Mouse (Mus musculus): ENCODE measurements around the gene Sirt4. TPM values are rescaled to one million over a fixed set of nuclear protein-coding genes. Genes with fewer than 3 reads are reported as not detected.

The Sirt4 gene
- total and polyA plus RNA-seq, 2 experiments from 2014 or later: 15.4 to 29.0 TPM

GRCm38 (mm10) chr5:115493441-115493840 lies 8.9 kb upstream of the Sirt4 start:
- WGBS: 29% methylated on average over 5 of the region's 5 CpGs
- Histone ChIP-seq H3K4me1 (ENCODE audit: control insufficient read depth, insufficient read depth) (peaks cover 8% of the 10 kb centered on the region), H3K4me2 (ENCODE audit: low read depth, low read length) (no peak overlapping the region), H3K36me3 (replicated peaks; ENCODE audit: control insufficient read depth, insufficient read depth, low read length) (no peaks in the 10 kb centered on the region), H3K27me3 (ENCODE audit: control insufficient read depth, insufficient read depth, low read length) (no peaks in the 10 kb centered on the region), H3K27ac (ENCODE audit: low read depth) (peak overlapping the region; percentile 79), H3K9ac (replicated peaks; ENCODE audit: low read depth, low read length) (no peak overlapping the region; the same call in 1 of the 2 replicates), H3K4me3 (ENCODE audit: low read depth, low read length) (no peak overlapping the region), H3K9me3 (replicated peaks; ENCODE audit: control insufficient read depth, low read length) (no peaks in the 10 kb centered on the region)
- ATAC-seq (ENCODE audit: insufficient read depth, low read depth) (no peak), DNase-seq (ENCODE audit: low spot score) (peak; percentile 40)
- TF ChIP-seq EP300 (IDR thresholded peaks at IDR 0.05; ENCODE audit: low read depth) (no peak), CTCF (IDR thresholded peaks at IDR 0.05; ENCODE audit: low read depth) (no peak)

DNA sequence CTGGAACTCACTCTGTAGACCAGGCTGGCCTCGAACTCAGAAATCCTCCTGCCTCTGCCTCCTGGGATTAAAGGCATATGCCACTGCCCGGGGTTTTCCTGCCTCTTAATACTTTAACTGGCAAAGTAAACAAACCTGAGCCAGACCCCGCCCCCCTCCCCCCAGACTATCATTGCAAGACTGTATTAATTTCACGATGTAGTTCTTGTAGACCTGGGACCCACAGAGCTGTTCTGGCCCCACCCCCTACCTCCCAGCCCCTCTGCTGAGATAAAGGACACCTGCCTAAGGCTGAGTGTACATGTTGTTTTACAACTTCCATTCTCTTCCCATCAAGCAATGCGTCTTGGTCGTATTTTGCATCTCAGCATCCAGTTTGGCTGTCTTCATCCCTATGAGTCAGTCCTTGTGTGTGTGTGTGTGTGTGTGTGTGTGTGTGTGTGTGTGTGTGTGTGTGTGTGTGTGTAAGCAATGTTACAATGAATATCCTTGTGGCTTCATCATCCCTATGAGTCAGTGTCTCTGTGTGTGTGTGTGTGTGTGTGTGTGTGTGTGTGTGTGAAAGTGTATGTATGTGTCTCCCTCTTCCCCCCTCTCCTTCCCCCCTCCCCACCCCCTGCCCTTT lies 8.3 kb upstream of the Sirt4 start:
- no peaks in the 10 kb centered on the region for H3K9me3 ChIP-seq (replicated peaks; ENCODE audit: control insufficient read depth, low read length)
- H3K27me3 ChIP-seq (ENCODE audit: control insufficient read depth, insufficient read depth, low read length): no peaks in the 10 kb centered on the region
- H3K36me3 ChIP-seq (replicated peaks; ENCODE audit: control insufficient read depth, insufficient read depth, low read length): no peaks in the 10 kb centered on the region
- no peak overlapping the region for H3K4me2 ChIP-seq (ENCODE audit: low read depth, low read length)
- 64% methylated on average over 6 of the region's 6 CpGs for WGBS
- no peak for DNase-seq (ENCODE audit: low spot score)
- peak overlapping the region; percentile 79 for H3K27ac ChIP-seq (ENCODE audit: low read depth)
- no peak overlapping the region for H3K9ac ChIP-seq (replicated peaks; ENCODE audit: low read depth, low read length)
- TF ChIP-seq EP300 (IDR thresholded peaks at IDR 0.05; ENCODE audit: low read depth) (no peak), CTCF (IDR thresholded peaks at IDR 0.05; ENCODE audit: low read depth) (no peak)
- H3K4me1 ChIP-seq (ENCODE audit: control insufficient read depth, insufficient read depth): peaks cover 8% of the 10 kb centered on the region
- no peak for ATAC-seq (ENCODE audit: insufficient read depth, low read depth)
- H3K4me3 ChIP-seq (ENCODE audit: low read depth, low read length): no peak overlapping the region

DNA sequence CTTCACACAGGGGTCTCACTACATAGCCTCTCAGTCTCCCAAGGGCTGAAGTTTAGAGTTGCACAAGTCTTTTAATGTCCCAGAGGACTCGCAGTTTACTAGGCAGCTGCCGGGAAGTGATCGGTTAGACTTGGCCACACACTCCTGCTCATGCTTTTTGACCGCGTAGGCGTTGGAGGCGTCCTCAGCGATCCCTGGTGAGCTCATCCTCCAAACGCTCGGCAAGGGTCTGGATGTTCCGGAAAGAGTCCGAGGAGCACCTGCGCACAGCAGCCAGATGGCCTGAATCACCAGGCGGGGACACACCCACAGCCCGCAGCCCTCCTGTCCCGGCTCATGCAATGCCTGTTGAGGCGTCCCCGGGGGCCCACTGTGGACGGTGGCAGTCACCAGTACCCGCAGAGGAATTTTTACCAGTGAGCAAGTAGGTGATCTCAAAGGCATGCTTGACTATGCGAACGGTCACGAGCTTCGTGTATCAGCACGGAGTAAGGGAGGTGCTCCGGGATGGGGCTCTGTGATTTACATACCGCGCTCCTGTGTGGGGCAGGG lies 7.3 kb upstream of the Sirt4 start:
- peak overlapping the region; percentile 37; the same call in 1 of the 2 replicates for H3K9ac ChIP-seq (replicated peaks; ENCODE audit: low read depth, low read length)
- H3K4me3 ChIP-seq (ENCODE audit: low read depth, low read length): peak overlapping the region; percentile 25
- H3K9me3 ChIP-seq (replicated peaks; ENCODE audit: control insufficient read depth, low read length): no peaks in the 10 kb centered on the region
- H3K36me3 ChIP-seq (replicated peaks; ENCODE audit: control insufficient read depth, insufficient read depth, low read length): no peaks in the 10 kb centered on the region
- H3K4me1 ChIP-seq (ENCODE audit: control insufficient read depth, insufficient read depth): peaks cover 8% of the 10 kb centered on the region
- H3K27ac ChIP-seq (ENCODE audit: low read depth): peak overlapping the region; percentile 73
- WGBS: 4% methylated on average over 28 of the region's 28 CpGs
- ATAC-seq (ENCODE audit: insufficient read depth, low read depth) (peak; percentile 16), DNase-seq (ENCODE audit: low spot score) (peak; percentile 90)
- H3K27me3 ChIP-seq (ENCODE audit: control insufficient read depth, insufficient read depth, low read length): no peaks in the 10 kb centered on the region
- peak overlapping the region; percentile 64 for H3K4me2 ChIP-seq (ENCODE audit: low read depth, low read length)
- TF ChIP-seq CTCF (IDR thresholded peaks at IDR 0.05; ENCODE audit: low read depth) (no peak), EP300 (IDR thresholded peaks at IDR 0.05; ENCODE audit: low read depth) (no peak)

DNA sequence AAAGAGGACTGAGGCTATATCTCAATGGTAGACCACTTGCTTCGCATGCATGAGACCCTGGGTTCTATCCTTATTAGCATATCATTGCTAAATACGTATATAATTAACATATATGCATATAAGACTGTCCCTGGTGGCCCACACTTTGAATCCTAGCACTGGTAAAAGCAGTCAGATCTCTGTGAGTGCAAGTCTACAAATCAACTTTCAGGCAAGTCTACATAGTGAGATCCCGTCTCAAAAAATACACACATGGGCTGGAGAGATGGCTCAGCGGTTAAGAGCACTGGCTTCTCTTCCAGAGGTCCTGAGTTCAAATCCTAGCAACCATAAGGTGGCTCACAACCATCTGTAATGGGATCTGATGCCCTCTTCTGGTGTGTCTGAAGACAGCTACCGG lies 6.6 kb upstream of the Sirt4 start:
- DNase-seq (ENCODE audit: low spot score): no peak
- H3K27ac ChIP-seq (ENCODE audit: low read depth): peak overlapping the region; percentile 100; the same call in 1 of the 2 replicates
- no peaks in the 10 kb centered on the region for H3K9me3 ChIP-seq (replicated peaks; ENCODE audit: control insufficient read depth, low read length)

DNA sequence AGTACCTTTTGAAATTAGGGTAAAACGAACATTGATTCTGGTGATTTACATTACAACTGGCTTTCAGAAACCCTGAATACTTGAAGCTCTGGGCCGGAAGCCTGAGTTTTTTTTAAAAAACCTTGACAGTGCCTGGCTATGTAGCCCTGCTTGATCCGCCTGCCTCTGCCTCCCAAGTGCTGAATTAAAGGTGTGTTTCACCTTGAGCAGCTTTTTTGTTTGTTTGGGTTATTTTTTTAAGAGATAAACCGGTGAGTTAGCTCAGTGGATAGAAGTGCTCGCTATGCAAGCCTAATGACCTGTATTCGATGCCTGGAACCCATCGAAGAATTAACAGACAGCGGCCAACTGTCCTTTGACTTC lies 6.1 kb upstream of the Sirt4 start:
- 10% methylated on average over 8 of the region's 8 CpGs for WGBS
- no peaks in the 10 kb centered on the region for H3K27me3 ChIP-seq (ENCODE audit: control insufficient read depth, insufficient read depth, low read length)
- ATAC-seq (ENCODE audit: insufficient read depth, low read depth) (no peak), DNase-seq (ENCODE audit: low spot score) (no peak)
- H3K4me2 ChIP-seq (ENCODE audit: low read depth, low read length): peak overlapping the region; percentile 6; the same call in 1 of the 2 replicates
- no peak overlapping the region for H3K9ac ChIP-seq (replicated peaks; ENCODE audit: low read depth, low read length)
- H3K27ac ChIP-seq (ENCODE audit: low read depth): peak overlapping the region; percentile 100
- H3K9me3 ChIP-seq (replicated peaks; ENCODE audit: control insufficient read depth, low read length): no peaks in the 10 kb centered on the region
- H3K4me3 ChIP-seq (ENCODE audit: low read depth, low read length): no peak overlapping the region
- H3K36me3 ChIP-seq (replicated peaks; ENCODE audit: control insufficient read depth, insufficient read depth, low read length): no peaks in the 10 kb centered on the region
- TF ChIP-seq EP300 (IDR thresholded peaks at IDR 0.05; ENCODE audit: low read depth) (no peak), CTCF (IDR thresholded peaks at IDR 0.05; ENCODE audit: low read depth) (no peak)
- H3K4me1 ChIP-seq (ENCODE audit: control insufficient read depth, insufficient read depth): peaks cover 8% of the 10 kb centered on the region

More for the DNA sequence above, 6.6 kb upstream of the Sirt4 start:
- Histone ChIP-seq H3K4me2 (ENCODE audit: low read depth, low read length) (peak overlapping the region; percentile 64; the same call in 1 of the 2 replicates), H3K4me3 (ENCODE audit: low read depth, low read length) (no peak overlapping the region), H3K9ac (replicated peaks; ENCODE audit: low read depth, low read length) (no peak overlapping the region), H3K4me1 (ENCODE audit: control insufficient read depth, insufficient read depth) (peaks cover 8% of the 10 kb centered on the region), H3K27me3 (ENCODE audit: control insufficient read depth, insufficient read depth, low read length) (no peaks in the 10 kb centered on the region), H3K36me3 (replicated peaks; ENCODE audit: control insufficient read depth, insufficient read depth, low read length) (no peaks in the 10 kb centered on the region)
- ATAC-seq (ENCODE audit: insufficient read depth, low read depth): no peak
- 31% methylated on average over 5 of the region's 5 CpGs for WGBS
- TF ChIP-seq EP300 (IDR thresholded peaks at IDR 0.05; ENCODE audit: low read depth): no peak
- TF ChIP-seq CTCF (IDR thresholded peaks at IDR 0.05; ENCODE audit: low read depth): no peak
